Mouse (Mus musculus): ENCODE measurements around the gene Gm609. TPM values are rescaled to one million over a fixed set of nuclear protein-coding genes. Genes with fewer than 3 reads are reported as not detected.

Gene Gm609
- total RNA-seq, 2 experiments from 2014 or later: not detected

Other genes with a start within 250 kb of the Gm609 start
- 0.82 and 3.9 TPM in 2 replicates for gene Cd200, start 83.9 kb downstream of the Gm609 start, total RNA-seq (2015)
- gene Cd200, start 83.9 kb downstream of the Gm609 start, total RNA-seq (2017): 0.12 and 0.66 TPM in 2 replicates
- not detected in 2 replicates for gene Gm17783, start 39.1 kb upstream of the Gm609 start, total RNA-seq (2015)
- gene Gm17783, start 39.1 kb upstream of the Gm609 start, total RNA-seq (2017): not detected in 2 replicates
- gene Slc9c1, start 42.3 kb upstream of the Gm609 start, total RNA-seq (2015): not detected in 2 replicates
- gene Slc9c1, start 42.3 kb upstream of the Gm609 start, total RNA-seq (2017): not detected in 2 replicates
- gene Gcsam, start 117.4 kb upstream of the Gm609 start, total RNA-seq (2015): not detected in 2 replicates
- gene Gcsam, start 117.4 kb upstream of the Gm609 start, total RNA-seq (2017): not detected in 2 replicates
- gene BC016579, start 161.1 kb upstream of the Gm609 start, total RNA-seq (2015): 0.71 and 0.98 TPM in 2 replicates
- gene BC016579, start 161.1 kb upstream of the Gm609 start, total RNA-seq (2017): 0.07 TPM in 1 of 2 replicates, not detected in the other
- gene Tmprss7, start 200.7 kb upstream of the Gm609 start, total RNA-seq (2015): not detected in 2 replicates
- gene Tmprss7, start 200.7 kb upstream of the Gm609 start, total RNA-seq (2017): 0.04 and 0.11 TPM in 2 replicates
- gene Tagln3, start 231.6 kb upstream of the Gm609 start, total RNA-seq (2015): 1.0 TPM in 1 of 2 replicates, not detected in the other
- 0.55 TPM in 1 of 2 replicates, not detected in the other for gene Tagln3, start 231.6 kb upstream of the Gm609 start, total RNA-seq (2017)
- gene Abhd10, start 250.0 kb upstream of the Gm609 start, total RNA-seq (2015): 20.0 and 21.9 TPM in 2 replicates
- 19.6 and 20.3 TPM in 2 replicates for gene Abhd10, start 250.0 kb upstream of the Gm609 start, total RNA-seq (2017)

Data from megakaryocyte, adult 5-6 weeks (primary cell).